Mouse (Mus musculus) lung, postnatal 0 days (tissue): Measurements from ENCODE around the gene Mrpl9.

ENCODE experiments used
- CTCF ChIP-seq: IDR thresholded peaks from 2 replicates; pipeline ENCODE4 v1.5.1; 2016; ENCODE audit warnings: antibody characterized with exemption, mild to moderate bottlenecking
- EP300 ChIP-seq: IDR thresholded peaks from 2 replicates; pipeline ENCODE4 v1.6.1; 2016; ENCODE audit warnings: antibody characterized with exemption, mild to moderate bottlenecking, control low read depth

DNA sequence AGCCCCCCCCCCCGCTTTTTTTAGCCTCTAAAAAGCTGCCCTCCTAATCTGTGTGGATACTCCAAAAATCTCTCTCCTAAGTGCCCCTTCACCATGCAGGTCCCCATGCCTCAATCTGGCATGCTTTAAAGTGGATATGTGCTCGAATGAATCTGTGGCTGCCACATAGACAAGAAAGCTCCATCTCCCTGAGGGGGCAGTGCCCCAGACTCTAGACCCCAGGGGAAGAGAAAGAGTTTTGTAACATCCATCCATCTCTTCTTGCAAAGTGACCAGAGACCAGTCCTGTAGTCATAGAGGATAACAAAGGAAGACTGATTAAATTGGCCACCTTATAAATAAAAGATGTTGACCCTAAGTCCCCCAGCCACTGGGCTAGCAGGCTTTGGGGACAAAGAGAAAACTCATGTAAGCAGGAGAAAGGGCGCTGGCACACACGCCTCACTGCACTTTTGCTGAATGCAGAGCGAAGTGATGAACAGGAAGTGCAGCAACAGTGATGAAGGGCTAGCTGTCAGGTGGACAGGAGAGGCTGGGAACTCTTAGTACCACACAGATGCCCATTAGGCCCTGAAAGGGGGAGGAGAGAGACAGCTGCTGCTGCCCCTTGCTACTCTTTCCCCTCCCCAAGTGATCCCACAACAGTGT lies 43.3 kb upstream of the Mrpl9 start:
- TF ChIP-seq CTCF (no peak), EP300 (no peak)
